Mouse (Mus musculus) ES-Bruce4 (cell line): Measurements from ENCODE around the gene Fam172a.

Source experiments
- CTCF ChIP-seq: IDR thresholded peaks from one replicate; pipeline ENCODE4 v1.8.1; 2011; ENCODE audit warnings: low read depth, low read length
- POLR2A ChIP-seq: IDR thresholded peaks from one replicate; pipeline ENCODE4 v1.8.1; 2011; ENCODE audit warnings: low read length; ENCODE audit not compliant: insufficient read depth

DNA sequence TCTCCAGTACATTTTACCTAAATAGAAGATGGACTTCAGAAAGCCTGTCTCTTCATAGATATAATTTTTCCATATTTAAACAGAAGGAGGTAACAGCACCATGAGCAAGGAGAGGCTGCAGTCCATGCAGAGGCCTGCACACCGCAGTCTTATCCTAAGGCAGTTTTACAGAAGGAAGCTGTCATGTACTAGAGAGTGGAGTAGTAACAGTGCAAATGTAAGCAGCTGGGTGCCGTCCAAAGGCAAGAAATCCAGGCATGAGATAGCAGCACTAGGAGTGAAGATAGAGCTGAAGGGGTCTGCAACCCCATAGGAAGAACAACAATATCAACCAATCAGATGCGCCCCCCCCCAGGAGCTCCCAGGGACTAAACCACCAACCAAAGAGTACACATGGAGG, 403.0 kb downstream of the Fam172a start:
- no peak for TF ChIP-seq CTCF
- no peak for TF ChIP-seq POLR2A
